Mouse (Mus musculus) adrenal gland, postnatal 25 days (tissue): ENCODE results near the gene Pabpn1. TPM values are rescaled to one million over a fixed set of nuclear protein-coding genes. Genes with fewer than 3 reads are reported as not detected.
A peak's percentile ranks its signal among the peaks of the same experiment; 100 is the strongest.

Experiments used
- DNase-seq: peaks from one replicate; pipeline ENCODE4 v3.0.0; 2021; ENCODE audit warnings: mixed read lengths
- total RNA-seq: library from RNA; stranded (reverse); gene quantifications from 2 replicates; pipeline ENCODE4 v1.2.3, GENCODE M21; 2021

Pabpn1 gene
- total RNA-seq, 1 experiment from 2014 or later, result 256 TPM

DNA sequence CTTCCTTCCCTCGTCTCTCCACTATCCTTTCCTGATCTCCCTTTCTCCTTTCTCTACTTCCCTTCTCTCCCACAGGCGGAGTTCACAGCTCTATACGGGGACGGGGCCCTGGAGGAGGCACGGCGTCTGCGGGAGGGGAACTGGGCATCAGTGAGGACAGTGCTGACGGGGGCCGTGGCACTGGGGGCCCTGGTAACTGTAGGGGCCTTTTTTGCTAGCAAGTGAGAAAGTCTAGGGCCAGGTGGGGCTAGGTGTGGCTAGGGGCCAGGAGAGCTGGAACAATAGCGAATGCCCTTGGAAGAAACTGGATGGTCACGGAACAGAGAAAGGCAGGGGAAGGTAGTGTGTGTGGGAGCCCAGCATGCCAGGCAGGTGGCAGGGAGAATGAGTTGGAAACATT, 7.0 kb upstream of the Pabpn1 start:
- no peak for DNase-seq

DNA sequence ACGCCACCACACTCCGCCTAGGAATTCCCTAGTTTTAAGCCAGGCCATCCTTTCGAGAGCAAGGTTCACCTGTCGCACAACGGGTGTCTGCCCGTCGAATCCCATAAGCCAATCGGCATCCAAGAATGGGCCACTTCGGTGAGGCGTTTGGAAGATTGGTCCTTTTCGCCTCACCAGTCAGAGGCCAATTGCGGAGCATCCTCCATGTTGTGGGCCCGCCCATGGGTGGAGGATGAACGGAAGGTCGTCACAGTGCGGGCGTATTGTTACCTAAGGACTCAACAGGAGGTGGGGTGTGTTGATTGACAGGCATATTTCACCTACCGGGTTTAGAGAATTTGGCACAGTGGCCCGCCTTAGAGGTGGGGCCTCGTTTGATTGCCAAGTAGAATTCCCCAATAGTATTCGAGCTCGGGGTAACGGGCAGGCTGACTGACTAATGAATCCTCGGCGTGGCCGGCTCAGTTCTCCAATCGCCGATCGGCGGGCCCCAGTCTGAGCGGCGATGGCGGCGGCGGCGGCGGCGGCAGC, 1.4 kb downstream of the Pabpn1 start:
- DNase-seq, result peak; percentile 93

- peak; percentile 78 for DNase-seq
Observed at GRCm38 (mm10) chr14:54894296-54895151, 2.2 kb downstream of the Pabpn1 start.

- no peak for DNase-seq
Observed at GRCm38 (mm10) chr14:54897445-54897844, 5.1 kb downstream of the Pabpn1 start.

DNA sequence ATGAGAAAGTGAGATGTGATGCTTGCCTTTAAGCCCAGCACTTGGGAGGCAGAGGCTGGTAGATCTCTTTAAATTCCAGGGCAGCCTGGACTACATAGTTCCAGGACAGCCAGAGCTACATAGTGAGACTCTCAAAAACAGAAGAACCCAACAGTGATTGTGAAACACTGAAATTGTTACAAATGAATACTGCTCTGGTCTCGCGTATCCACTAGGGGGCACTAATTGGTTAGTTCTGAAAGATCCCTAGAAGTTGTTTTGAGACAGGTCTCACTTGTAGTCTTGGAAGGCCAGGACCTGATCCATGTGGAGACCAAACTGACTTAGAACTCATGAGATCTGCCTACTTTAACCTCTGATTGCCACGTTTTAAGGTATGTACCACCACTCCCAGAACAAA, 8.1 kb downstream of the Pabpn1 start:
- DNase-seq, result peak; percentile 42

- no peak for DNase-seq
Observed at GRCm38 (mm10) chr14:54903641-54904040, 11.3 kb downstream of the Pabpn1 start.

DNA sequence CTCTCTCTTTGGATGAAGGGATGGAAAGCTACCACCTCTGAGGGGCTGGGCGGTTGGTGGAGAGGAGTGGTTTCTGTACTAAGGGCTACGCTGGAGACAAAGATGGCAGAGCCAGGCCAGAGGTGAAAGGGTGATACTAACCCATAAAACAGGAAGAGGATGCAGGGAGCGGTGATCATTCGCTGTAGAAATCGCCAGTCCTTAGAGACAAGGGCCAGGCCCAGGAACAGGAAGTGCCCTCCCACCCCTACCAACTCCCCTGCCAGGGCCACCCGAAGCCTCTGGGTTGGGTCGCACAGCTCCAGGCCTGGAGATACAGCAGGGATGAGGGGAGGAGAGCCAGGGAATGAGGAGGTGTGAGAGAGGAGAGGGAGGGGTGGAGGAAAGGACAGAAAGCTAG, 16.4 kb downstream of the Pabpn1 start:
- no peak for DNase-seq

- DNase-seq, result peak; percentile 23
Observed at GRCm38 (mm10) chr14:54912109-54912850, 20.0 kb downstream of the Pabpn1 start.

- peak; percentile 68 for DNase-seq
Observed at GRCm38 (mm10) chr14:54912886-54913285, 20.6 kb downstream of the Pabpn1 start, which contains the start of gene Slc22a17. Gene Slc22a17 (minus strand): TSS chr14:54913132.

DNA sequence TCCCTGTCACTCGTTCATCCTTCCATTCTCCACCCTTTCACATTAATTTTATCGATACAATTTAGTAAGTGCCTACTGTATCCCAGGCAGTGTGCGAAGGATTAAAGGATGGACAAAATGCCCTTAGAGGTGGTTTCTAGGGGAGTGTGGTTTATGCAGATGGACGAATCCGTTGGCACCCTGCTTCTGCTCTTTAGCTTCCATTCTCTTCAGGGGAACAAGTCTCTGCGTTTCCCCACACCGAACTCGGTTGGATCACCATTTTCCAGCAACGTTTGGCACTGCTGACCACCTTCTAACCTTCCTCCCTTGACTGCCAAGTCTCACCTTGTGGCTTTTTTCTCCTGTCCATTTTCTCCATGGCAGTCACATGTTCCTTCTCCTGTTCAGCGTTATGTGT, 21.0 kb downstream of the Pabpn1 start:
- DNase-seq, result no peak

DNA sequence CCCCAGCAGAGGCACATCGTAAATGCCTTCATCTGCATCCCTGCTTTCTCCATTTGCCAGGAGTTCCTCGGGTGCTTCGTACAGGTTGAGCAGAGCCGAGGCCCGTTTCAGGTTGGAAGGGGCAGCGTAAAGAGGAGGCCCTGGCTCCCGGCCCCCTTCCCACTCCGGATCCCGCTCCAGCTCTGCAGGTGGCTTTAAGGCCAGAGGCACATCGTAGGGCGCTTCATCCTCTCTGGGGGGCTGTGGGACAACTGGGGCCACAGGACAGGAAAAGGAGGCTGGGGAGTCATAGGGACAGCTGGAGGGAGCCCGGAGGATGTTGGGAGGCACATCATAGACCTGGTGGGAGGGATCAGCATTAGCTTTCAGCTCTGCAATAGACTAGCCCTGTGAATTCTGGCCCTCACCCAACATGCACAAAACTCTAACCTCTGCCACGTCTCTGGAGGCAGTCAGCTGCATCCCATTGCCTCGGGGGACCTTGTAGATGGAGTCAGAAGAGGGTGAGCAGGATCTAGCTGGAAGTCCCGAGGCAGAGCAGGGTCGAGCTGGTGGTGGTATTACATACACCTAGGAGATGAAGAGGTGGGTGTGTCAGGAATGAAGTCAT, 27.9 kb downstream of the Pabpn1 start:
- DNase-seq, result no peak

DNA sequence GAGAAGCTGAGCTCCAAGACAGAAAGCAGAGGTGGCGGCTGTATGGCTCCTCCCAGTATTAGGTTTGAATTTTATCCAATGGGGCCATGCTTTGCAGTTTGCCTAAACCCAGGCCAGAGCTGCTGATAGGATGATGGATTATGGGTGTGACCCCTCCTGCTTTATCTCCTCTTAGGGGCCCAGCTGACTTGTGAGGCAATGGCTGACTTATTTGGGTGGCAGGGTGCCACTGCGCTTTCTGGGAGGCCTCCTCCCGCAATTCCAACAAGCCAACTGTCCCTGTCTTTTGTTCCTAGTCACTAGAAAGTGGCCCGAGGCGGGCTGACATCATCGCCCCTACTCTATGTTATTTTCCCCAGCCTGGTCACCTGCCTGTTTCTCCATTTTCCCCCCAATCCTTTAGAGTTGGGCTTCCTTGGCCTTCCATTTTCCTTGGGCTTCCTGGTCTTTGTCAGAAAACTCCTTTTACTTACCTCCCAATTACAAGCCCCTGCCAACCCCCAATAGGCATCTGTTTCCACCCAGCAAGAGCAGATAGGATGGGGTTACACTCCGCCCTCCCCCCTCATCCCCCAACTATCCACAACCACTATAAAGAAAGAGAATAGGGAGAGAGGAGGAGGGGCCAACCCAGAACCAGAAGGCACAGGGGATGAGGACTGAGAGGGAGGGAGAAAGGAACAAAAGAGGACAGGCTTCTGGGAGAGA, 32.5 kb downstream of the Pabpn1 start:
- no peak for DNase-seq

- DNase-seq, result peak; percentile 53
Observed at GRCm38 (mm10) chr14:54925349-54926342, 33.3 kb downstream of the Pabpn1 start, which contains the start of gene Efs. Gene Efs (minus strand): TSS chr14:54926126.

DNA sequence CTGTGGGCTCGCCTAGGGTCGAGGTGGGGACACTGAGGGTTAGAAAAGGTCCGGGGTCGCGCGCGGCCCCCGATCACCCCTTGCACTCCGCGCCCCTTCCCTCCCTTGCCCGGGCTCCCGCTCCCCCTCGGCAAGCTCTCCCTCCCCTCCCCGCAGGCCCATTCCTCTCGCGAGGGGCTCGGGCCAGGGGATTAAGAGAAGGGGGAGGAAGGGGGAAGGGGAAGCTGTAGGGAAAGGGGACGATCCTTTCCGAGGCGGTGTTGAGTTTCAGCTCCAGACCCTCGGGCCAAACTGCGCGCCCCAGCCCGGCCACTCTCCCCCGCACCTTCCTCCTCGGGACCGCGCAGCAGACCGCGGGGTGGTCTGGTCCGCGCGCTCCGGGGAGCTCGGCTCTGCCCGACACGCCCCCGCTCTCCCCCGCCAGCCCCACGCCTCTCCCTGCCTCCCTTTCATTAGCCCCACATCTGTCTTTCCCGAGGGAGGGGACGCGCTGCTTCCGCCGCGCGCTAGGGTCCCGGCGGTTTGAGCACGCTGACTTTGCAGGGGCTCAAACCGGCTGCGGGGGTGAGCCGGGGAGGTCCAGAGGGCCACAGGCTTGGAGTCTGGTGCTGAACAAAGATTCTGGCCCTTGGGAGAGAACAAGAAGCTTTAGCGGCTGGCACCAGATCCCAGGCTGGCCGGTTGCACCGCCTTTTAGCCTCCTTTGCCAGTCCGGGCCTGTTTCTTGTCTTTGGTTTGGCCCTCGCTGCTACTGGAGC, 34.3 kb downstream of the Pabpn1 start:
- peak; percentile 33 for DNase-seq

DNA sequence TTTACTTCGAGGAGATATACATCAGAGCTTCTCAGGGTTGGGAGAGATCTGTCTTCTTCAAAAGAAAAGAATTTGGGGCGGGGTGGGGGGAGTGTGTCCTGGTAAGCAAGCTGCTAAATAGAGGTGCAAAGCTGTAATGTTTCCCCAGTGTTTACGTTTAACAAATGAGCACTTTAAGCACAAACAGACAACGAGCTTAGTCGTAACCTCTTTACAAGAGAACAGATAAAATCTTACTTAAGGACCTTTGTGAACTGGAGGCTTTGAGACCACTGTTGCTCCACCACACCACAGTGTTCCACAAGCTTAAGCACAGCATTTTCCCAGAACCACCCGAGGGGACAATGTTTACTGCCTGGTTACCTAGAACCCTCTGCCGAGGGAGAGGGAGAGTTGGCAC, 35.0 kb downstream of the Pabpn1 start:
- DNase-seq, result no peak

- DNase-seq, result no peak
Observed at GRCm38 (mm10) chr14:54929801-54930200, 37.5 kb downstream of the Pabpn1 start.

DNA sequence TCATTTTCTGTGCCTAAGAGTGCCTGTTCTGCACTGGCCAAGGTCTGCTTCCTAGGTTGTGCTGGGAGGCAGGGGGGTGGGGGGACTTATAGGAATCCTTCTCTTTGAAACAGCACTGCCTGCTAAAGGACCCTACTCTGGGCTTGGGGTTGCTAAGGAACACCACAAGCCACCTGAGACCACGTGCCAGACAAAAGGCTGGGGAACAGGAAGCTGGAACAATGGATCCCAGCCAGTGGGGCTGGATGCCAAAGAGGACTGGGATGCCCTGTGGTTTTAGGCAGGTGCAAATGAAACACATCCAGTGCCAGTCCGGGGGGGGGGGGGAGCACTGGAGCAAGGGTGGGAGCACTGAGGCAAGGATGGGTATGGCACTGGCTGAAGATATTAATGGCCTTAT, 38.1 kb downstream of the Pabpn1 start:
- DNase-seq, result no peak

GRCm38 (mm10) chr14:54932645-54933150, 40.4 kb downstream of the Pabpn1 start, which contains the start of gene Il25:
Gene Il25 (plus strand): TSS chr14:54932695.
- no peak for DNase-seq
